Mouse (Mus musculus): ENCODE results near the gene Dnajb1.
"Not testable (repeated sequence)": the region's sequence is repeated elsewhere in the genome, so short reads cannot be mapped to it uniquely, and the experiment has no call there.

Dnajb1 gene

DNA sequence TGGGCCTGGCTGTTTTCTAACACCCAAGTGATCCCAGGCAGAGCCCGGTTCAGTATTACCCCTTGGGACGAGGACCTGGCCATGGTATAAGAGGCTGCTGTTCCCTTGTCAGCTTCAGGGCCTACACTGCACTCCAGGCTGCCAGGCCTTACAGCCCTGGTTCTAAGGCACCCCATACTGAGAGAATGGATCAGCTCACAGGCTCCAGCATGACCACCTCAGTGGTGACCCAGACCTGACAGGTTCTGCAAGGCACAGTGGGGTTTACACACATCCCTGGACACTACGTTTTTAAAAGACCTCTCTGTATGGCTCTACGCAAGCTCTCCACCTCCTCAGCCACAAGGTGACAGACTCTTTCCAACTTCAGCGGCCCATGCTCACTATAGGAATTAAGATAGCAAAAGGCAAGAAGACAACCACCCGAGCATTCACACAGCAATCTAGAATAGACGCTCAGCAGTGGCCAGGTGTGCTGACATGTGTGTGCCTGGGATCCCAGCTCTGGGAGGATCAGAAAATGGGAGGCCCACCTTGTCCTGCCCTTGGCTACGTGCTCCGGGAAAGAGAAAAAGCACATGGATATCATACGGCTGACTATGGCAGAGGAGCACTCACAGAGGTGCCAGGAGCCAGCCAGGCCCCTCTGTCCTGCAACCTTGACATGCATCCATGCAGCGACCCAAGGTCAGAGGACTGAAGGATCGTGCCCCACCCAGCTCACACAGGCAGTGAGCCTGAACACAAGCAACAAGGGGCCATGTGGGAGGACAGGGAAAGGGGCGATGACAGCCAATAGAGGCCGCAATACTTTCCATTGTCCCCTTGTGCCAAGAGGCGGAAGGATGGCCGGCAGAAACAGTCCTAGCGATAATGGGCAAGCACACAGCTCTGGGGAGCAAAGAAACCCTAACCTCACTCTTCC, 29.6 kb upstream of the Dnajb1 start:
- DNase-seq (ENCODE audit: low spot score in 2 of 2), result peak in 1 of 2 experiments; percentile 4

DNA sequence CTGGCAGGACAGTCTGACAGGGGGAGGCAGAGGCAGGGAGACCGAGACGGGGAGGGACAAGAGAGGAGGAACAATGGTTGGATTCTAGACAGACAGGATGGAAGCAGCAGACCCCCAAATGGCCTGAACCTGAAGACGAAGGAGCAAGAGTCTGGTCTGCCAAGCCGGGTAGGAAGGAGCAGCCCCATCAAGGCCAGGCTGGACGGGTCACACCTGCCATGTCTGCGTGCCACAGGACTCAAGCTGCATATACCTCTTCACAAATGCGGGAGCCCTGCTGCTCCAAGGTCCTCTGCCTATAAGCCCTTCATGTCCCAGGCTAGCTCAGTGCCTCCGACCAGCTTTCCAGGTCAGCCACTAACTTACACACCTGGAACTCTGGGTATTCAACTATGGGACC, 28.3 kb upstream of the Dnajb1 start:
- no peak for DNase-seq (ENCODE audit: low spot score in 2 of 2)

DNA sequence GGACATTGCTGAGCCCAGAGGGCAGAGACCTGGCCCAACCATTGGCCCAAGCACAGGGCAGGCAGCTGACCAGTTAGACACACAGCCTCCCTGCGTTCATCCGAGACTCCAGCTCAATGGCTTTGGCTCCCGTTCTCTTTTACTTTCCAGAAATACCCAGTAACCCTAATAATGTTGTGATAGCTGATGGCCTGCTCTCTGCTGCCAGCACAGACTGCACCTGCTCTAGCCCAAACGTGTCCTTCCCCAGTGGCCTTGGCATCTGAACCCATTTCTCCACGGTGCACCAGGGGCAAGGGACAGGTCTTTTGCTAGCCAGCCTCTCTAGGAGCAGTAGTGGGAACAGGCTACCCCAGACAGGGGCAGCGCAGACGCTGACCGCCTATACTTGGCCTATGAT, 27.2 kb upstream of the Dnajb1 start:
- no peak for DNase-seq (ENCODE audit: low spot score in 2 of 2)

DNA sequence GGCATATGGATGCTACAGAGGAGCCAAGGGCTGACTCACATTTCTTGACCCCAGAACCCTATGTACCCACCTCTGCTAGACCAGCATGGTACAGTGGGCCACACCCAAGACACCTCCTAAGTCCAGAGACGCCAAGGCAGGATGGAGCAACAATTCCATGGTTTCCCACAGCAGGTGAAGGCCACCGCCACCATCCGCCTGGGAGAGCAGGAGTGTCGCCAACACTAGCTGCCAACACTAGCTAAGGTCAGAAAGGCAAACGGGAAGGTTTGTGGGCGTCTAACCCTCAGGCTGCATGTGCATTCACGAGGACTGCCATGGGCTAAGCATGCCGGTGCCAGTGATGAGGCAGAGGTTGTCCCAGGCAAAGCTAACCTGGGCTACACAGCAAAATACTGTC, 25.8 kb upstream of the Dnajb1 start:
- DNase-seq (ENCODE audit: low spot score in 2 of 2), result no peak

DNA sequence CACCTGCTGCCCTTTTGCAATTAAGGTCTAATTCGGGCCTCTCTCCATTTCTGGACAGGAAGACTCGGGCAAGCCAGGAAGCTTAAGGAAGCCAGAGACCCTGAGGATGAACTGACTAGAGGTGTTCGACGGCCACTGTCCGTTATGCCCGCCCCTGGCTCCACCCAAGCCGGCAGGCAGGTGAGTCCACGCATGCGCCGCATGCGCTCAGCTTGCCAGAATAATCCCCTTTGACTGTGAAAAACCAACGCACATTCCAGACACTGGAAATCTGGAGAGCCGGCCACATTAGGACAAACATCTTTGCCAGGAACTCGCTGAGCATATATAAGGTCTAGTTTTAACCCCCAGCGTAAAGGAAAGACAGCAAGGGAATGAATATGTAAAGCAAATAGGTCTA, 24.8 kb upstream of the Dnajb1 start:
- DNase-seq (ENCODE audit: low spot score in 2 of 2), result no peak

DNA sequence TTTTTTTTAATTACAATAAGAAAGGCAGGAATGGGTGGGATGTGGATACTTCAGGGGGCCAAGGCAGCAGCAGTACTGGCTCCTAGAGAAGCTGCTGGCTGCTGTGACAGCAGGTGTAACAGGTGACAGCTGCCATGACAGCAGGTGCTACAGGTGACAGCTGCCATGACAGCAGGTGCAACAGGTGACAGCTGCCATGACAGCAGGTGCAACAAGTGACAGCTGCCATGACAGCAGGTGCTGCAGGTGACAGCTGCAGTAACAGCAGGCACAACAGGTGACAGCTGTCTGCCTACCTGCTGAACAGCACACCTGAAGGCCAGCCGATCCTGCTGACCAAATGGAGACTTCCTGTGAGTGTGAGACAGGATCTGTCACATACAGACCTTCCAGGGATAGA, 23.2 kb upstream of the Dnajb1 start:
- DNase-seq (ENCODE audit: low spot score in 2 of 2), result no peak

DNA sequence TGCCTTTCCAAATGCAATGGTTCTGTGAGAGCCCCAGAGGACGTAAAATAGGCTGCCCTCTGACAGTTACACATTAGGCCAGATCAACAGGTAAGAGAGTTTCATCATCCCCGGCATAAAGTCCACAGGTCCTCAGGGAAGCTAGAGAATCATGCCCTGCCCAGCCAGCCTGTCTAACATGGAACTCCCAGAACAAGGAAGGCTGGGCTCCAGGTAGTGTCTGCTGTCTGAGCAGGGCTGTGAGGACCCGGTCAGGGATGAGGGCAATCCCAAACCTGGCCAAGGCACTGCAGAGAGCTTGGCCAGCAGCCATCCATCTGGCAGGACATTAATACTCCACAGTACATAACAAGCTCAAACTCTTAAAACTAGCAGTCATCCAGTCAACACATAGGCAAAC, 22.7 kb upstream of the Dnajb1 start:
- no peak for DNase-seq (ENCODE audit: low spot score in 2 of 2)

DNA sequence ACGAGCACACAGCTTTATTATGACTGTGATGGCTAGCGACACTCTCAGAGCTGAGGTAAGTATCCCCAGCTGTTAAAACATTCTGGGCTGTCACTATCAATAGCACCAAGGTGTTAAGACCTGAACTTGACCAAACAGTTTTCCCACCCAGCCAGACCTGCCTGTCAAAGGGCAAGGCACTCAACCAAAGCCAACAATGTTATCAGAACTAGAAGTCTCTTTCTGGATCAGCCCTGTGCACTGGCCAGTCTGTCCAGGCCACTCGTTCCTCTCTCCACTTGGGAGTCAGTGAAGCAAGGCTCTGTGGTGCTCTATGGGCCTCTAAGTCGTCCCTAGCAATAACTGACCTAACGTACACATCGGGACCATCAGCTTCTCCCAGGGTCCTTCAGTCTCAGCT, 20.3 kb upstream of the Dnajb1 start:
- DNase-seq (ENCODE audit: low spot score in 2 of 2), result no peak

DNA sequence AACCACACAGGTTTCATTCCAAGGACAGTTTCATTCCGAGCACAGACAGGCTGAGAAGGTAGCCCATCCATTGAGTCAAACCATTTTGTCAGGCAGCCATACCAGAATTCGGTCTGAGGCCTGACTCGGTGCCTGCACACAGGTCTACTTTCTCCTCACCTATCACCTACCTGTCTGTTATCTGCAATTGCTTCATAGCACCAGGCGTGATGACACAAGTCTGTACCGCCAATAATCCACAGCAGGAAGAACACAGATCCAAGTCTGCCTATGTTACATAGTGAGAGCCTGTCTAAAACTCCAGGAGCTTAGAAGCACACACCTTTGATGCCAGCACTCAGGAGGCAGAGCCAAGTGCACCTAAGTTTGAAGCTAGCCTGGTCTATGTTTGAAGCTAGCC, 19.1 kb upstream of the Dnajb1 start:
- no peak for DNase-seq (ENCODE audit: low spot score in 2 of 2)

DNA sequence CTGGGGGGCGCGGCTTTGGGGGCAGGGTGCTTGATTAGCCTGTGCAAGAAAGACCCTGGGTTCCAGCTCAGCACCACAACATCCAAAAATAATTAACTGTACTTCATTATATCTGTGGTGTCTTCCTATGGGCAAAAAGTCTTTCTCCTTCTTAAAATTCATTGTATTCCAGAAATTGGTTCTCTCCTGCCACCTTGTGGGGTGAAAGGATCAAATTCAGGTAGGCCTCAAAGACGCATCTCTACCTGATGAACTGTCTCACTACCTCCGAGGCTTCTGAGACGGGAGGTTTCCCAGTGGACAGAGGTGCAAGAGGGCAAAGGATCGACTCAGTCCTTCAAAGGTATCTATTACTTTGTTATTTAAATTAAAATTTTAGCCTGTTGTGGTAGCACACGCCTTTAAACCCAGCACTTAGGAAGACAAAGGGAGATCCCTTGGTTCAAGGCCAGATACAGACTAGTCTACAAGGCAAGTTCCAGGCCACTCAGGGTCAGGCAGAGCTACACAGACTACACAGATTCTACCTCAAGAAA, 17.4 kb upstream of the Dnajb1 start:
- DNase-seq (ENCODE audit: low spot score in 2 of 2), result no peak

DNA sequence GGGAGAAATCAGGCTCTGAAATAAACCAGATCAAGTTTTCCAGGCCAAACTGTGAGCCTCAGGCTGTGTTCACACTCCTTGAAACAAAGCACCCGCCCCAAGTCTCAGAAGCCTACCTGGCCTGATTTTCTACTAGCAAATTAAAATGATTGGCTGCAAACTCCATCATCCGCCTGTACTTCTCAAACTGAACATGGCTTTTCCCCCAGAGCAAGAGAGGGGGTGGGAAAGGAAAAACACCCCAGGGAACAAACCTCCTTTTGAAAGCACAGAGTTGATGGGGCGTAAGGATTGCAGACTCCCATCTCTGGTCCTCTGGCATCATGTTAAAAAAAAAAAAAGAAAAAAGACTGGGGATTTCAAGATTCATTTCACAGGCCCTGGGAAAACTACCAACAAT, 15.3 kb upstream of the Dnajb1 start:
- no peak for DNase-seq (ENCODE audit: low spot score in 2 of 2)

DNA sequence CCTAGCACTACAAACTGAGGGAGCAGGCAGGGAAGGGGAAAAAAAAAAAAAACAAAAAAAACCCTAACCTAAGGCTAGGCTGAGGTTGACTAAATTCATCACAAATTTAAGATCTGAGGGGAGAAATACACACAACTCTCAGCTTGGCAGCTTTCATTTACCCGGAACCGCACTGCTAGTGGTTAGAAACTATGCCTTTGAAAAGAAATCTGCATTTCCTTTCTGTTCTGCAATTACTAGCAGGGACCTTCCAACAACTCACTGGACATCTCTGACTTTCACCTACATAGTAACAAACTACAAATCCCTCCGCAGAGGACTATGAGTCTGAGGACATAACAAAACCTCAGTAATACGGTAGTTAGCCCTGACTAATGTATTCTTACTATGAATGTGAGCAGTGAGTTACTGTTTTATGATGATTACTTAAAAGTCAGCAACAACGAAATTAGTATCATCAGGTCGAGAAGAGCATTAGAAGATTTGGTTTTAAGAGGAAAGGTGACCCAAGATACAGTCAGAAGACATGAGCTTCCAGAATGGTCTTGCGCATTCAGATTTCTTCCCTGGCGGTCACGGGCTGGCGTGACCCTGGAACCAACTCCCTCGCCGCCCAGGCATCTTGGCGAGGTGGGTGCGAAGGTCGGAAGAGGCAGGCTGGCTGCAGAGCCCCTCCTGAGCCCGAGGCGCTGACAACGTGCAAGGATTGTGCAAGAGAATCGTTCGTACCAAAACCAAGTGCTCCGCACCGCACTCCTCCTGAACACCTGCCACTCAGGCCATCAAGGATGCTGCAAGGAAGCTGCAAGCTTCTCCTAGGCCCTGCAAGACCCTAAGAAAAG, 14.4 kb upstream of the Dnajb1 start:
- no peak for DNase-seq (ENCODE audit: low spot score in 2 of 2)

DNA sequence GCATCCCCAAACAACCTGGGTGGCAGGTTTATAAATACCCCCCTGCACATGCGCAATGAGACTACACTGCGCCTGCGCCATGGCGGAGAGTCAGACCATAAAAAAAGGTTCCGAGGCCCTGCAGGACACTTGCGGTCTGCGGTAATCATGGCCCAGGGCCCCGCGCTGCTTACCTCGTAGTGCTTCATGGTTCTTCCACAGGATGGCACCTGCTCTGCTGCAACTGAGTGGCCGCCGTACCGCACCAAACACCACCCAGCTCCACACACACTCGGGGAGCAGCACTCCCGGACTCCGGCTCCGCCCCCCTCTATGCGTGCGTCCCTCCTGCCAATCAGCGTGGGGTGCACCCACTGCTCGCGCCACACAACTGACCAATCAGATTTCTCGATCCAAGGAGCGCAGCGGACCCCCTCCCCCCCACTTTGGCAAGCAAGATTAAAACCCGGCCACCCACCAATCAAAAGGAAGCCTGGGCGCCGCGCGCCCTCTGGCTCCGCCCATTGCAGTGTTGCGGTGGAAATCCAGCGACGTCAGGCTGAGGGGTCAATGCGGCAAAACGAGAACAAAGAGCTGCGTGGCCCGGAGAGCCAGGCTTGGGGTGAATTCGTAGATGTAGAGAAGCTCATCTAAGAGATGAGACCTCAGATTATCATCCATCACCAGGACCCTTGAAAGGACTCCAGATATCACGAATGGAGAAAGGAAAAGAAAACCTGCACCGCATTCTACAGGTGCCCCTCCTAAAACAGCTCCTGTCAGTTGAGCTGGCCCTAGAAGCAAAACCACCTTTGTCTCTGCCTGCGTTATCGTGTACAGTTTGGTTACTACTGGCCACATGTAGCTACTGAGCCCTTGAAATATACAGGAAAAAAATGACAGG, 13.6 kb upstream of the Dnajb1 start:
- peak; percentile 82 to 95 for DNase-seq (ENCODE audit: low spot score in 2 of 2)

DNA sequence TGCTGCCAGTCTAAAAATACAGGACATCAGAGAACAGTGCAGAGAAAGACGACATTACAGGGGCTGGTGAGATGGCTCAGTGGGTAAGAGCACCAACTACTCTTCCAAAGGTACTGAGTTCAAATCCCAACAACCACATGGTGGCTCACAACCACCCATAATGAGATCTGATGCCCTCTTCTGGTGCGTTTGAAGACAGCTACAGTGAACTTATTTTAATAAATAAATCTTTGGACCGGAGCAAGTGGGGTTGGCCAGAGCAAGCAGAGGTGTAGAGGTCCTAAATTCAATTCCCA, 13.0 kb upstream of the Dnajb1 start:
- DNase-seq (ENCODE audit: low spot score in 2 of 2), result not testable (repeated sequence)

DNA sequence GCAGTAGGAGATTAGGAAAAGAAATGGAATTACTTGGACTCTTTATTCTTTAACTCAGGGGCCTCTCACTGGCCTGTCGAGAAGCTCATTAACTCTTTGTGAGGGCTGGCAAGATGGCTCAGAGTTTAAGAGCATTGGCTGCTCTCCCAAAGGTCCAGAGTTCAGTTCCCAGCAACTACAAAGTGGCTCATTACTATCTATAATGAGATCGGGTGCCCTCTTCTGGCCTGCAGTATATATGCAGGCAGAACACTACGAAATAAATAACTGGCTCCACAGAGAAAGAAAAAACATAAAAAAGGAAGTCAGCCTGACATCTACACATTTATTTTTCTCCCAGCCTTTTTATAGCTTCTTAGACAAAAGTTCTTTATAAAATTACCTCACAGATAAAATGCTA, 11.6 kb upstream of the Dnajb1 start:
- DNase-seq (ENCODE audit: low spot score in 2 of 2), result no peak

DNA sequence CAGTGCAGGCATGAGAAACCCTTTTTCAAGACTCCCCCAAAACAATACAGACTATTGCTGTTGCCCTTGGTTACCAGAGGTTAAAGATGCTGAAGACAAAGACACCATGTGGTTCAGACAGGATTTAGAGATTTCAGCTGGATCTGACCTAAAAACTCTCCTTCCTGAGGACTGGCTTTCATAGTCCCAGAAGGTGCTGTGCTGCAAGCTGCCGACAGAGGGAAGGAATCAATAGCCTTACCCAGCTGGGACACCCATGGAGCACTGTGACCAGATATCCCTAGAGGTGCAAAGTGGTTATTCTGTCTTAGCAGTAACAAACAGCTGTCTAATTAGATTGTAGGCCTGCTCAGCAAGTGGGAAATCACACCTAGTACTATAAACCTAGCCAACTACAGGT, 9.8 kb upstream of the Dnajb1 start:
- no peak for DNase-seq (ENCODE audit: low spot score in 2 of 2)

DNA sequence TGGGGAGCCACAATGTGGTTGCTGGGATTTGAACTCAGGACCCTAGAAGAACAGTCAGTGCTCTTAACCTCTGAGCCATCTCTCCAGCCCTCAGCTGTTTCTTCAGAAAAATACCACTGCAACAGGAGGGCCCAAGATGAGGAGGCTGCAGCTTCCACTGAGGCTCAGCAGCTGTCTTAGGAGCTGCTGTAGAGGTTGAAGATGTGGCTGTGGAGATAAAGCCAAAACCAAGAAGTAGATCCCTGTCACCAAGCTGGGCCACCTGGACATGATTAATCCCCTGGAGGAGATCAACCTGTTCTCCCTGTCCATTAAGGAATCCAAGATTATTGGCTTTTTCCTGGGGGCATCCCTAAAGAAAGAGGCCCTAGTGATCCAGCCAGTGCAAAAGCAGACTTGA, 8.2 kb upstream of the Dnajb1 start:
- DNase-seq (ENCODE audit: low spot score in 2 of 2), result no peak

DNA sequence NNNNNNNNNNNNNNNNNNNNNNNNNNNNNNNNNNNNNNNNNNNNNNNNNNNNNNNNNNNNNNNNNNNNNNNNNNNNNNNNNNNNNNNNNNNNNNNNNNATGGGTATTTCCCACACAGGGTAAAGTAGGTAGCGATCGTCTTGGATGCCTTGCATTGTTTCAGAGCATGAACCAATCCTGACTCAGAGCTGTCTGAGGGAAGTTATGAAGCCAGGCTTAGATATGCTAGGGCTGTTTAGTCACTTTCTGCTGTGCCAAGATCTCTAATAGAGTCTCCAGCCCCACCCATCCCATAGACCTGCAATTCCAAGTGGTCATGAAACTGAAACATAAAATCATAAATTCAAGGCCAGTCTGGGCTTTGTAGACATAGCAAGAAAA, 5.4 kb upstream of the Dnajb1 start:
- no peak for DNase-seq (ENCODE audit: low spot score in 2 of 2)

DNA sequence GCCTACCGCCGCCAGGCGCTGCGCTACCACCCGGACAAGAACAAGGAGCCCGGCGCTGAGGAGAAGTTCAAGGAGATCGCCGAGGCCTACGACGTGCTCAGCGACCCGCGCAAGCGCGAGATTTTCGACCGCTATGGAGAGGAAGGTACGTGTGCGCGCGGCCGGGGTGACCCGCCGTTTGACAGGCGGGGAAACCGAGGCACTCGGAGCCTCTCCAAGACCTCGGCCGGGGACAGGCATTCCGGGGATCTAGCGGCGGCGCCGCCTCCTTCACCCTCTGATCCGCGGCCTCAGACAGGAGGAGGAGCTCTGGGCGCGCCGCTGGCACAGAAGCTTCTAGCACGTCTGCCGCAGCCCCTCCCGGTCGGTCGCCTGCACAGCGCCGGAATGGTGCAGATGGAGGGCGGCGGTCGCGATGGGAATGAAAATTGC, 421 bp downstream of the Dnajb1 start:
- peak; percentile 81 to 84 for DNase-seq (ENCODE audit: low spot score in 2 of 2)

DNA sequence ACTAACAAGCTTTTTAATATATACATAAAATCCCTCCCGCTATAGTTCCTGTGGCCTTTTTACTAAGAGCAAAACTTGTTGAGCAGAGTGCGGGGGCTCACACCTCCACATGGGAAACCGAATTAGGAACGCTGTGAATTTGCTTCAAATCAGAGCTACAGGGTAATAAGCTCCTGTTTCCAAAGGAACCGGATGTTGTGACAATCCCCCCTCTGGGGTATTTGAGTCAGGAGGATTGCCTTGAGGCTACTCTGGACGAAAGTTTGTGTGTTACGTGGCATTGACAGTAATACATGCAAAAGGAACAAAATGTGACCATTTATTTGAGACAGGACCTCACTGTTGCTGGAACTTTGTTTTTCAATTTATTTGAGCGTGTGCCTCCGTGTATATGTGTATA, 1.1 kb downstream of the Dnajb1 start:
- no peak for DNase-seq (ENCODE audit: low spot score in 2 of 2)

DNA sequence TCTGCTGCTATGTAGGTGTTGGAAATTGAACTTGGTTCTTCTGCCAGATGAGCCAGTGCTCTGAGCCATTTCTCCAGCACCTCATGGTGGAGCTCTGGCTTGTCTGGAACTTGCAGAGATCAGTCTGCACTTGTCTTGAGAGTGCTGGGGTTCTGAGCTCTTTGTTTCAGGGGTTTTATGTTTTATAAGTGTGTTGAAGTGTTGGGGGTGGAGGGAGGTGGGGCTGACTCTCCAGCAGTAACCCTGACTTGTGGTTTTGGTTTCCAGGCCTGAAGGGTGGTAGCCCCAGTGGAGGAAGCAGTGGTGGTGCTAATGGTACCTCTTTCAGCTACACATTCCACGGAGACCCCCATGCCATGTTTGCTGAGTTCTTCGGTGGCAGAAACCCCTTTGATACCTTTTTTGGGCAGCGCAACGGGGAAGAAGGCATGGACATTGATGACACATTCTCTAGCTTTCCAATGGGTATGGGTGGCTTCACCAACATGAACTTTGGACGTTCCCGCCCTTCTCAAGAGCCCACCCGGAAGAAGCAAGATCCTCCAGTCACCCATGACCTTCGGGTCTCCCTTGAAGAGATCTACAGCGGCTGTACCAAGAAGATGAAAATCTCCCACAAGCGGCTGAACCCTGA, 1.7 kb downstream of the Dnajb1 start:
- DNase-seq (ENCODE audit: low spot score in 2 of 2), result no peak
